8 mouse cellular contexts compared by ENCODE assay signal in the genomic region with DNA sequence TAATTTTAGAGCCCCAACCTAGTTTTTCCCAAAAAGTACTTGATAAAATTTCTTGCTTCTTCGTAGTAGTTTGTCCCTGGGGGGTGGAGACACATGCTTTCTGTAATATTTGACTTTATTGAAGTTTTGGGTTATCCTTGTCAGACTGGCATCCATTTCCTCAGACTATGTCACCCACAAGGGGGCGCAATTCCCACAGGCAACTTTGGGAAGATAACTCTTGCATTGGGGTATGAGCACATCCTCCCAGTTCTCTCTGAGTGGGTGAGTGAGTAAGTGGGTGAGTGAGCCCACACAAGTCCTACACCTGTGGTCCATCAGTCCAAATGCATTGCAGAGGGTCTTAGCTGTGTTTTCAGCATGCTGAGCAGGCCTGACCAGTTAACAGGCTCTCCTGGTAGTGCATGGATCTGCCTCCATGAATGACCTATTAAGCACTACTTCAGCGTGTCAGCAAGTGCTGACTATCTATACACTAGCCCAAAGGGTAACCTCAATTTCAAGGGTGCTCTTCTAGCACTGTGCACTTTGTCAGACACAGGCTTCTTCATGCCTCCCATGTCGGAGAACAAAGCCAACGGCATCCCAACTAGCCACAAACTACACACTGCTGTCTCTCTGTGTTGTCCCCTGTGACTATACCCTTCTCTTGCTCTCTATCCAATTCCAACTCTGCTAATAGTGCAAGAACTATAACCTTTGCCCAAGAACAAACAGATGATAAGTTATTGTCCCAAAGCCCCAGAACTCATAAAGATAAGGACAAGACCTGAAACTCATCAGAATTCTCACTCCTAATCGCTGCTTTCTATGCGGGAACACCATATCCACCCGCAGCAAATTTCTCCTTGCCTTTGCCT.
DNase-seq lines count a peak whose midpoint lies in the region; ATAC-seq and TF ChIP-seq lines count a peak whose summit lies in the region.

No protein-coding gene starts in this region.

- no peaks in the 10 kb centered on the region for H3K9me3 ChIP-seq in heart, embryonic 12.5 days (replicated peaks)
- H3K9me3 ChIP-seq in midbrain, postnatal 0 days (ENCODE audit: low read length), result no peaks in the 10 kb centered on the region

- H3K27ac ChIP-seq in heart, embryonic 12.5 days (ENCODE audit: poor library complexity, severe bottlenecking), result no peak overlapping the region
- no peak overlapping the region for H3K27ac ChIP-seq in midbrain, postnatal 0 days (ENCODE audit: low read depth, low read length)

- H3K36me3 ChIP-seq in heart, embryonic 12.5 days, result no peaks in the 10 kb centered on the region
- H3K36me3 ChIP-seq in midbrain, postnatal 0 days (ENCODE audit: insufficient read depth, low read length), result no peaks in the 10 kb centered on the region

- H3K4me1 ChIP-seq in heart, embryonic 12.5 days (replicated peaks), result no peaks in the 10 kb centered on the region
- no peaks in the 10 kb centered on the region for H3K4me1 ChIP-seq in midbrain, postnatal 0 days (ENCODE audit: insufficient read depth, low read length)

- no peaks in the 10 kb centered on the region for H3K27me3 ChIP-seq in heart, embryonic 12.5 days (replicated peaks)
- H3K27me3 ChIP-seq in midbrain, postnatal 0 days (ENCODE audit: insufficient read depth, low read length), result no peaks in the 10 kb centered on the region

- 71% methylated on average over 8 of the region's 8 CpGs for WGBS in heart, embryonic 12.5 days
- 76% methylated on average over 8 of the region's 8 CpGs for WGBS in midbrain, postnatal 0 days

- H3K4me3 ChIP-seq in heart, embryonic 12.5 days, result no peak overlapping the region
- H3K4me3 ChIP-seq in midbrain, postnatal 0 days (ENCODE audit: low read depth, low read length), result no peak overlapping the region

- H3K9ac ChIP-seq in heart, embryonic 12.5 days, result no peak overlapping the region
- no peak overlapping the region for H3K9ac ChIP-seq in midbrain, postnatal 0 days (replicated peaks; ENCODE audit: low read length, poor library complexity, severe bottlenecking)

- H3K4me2 ChIP-seq in heart, embryonic 12.5 days, result no peak overlapping the region
- no peak overlapping the region for H3K4me2 ChIP-seq in midbrain, postnatal 0 days (ENCODE audit: low read depth, low read length, poor library complexity, severe bottlenecking)

- peak; percentile 89 for DNase-seq in heart, adult 11 months
- peak; percentile 74 for DNase-seq in testis, postnatal 10 days (ENCODE audit: low spot score)
- no peak for DNase-seq in testis, postnatal 14 days (ENCODE audit: low spot score)
- peak; percentile 29 for DNase-seq in c-Kit-positive CD71-negative TER-119-negative erythroid progenitor cells, embryonic 14.5 days (ENCODE audit: low read depth)
- DNase-seq in induced T-regulatory cell, adult 2 months (ENCODE audit: low read depth), result peak; percentile 29
- no peak for DNase-seq in midbrain, postnatal 0 days (ENCODE audit: low spot score)

- ATAC-seq in heart, embryonic 12.5 days (ENCODE audit: insufficient number of reproducible peaks, low FRiP score), result no peak
- ATAC-seq in midbrain, postnatal 0 days (ENCODE audit: low FRiP score), result no peak
- ATAC-seq in monocyte, adult 5-6 weeks (replicated peaks; ENCODE audit: insufficient number of reproducible peaks, low FRiP score, low TSS enrichment, poor library complexity, severe bottlenecking), result no peak

- TF ChIP-seq CTCF in midbrain, postnatal 0 days (IDR thresholded peaks at IDR 0.05), result peak; percentile 66

Comparison
In these comparisons a context has a peak if more than half of its experiments do, and no peak if none do; other contexts are left out.
1. DNase-seq: peak in heart, adult 11 months (single experiment), testis, postnatal 10 days (single experiment), c-Kit-positive CD71-negative TER-119-negative erythroid progenitor cells, embryonic 14.5 days (single experiment) and induced T-regulatory cell, adult 2 months (single experiment); none in testis, postnatal 14 days (single experiment) and midbrain, postnatal 0 days (single experiment).